Mouse (Mus musculus) layer of hippocampus, adult 11-12 months (tissue): ENCODE results near the gene Ly86.
A peak's percentile ranks its signal among the peaks of the same experiment; 100 is the strongest.

Experiments used
- DNase-seq: peaks from one replicate; pipeline ENCODE4 v3.0.0; 2022; ENCODE audit warnings: low spot score

Ly86 gene

GRCm38 (mm10) chr13:37458557-37458956, 113.5 kb downstream of the Ly86 start:
- DNase-seq: no peak

GRCm38 (mm10) chr13:37459022-37459421, 114.0 kb downstream of the Ly86 start:
- no peak for DNase-seq

- no peak for DNase-seq
Measured at GRCm38 (mm10) chr13:37459957-37460930, 115.2 kb downstream of the Ly86 start.

- DNase-seq: peak; percentile 48
Measured at GRCm38 (mm10) chr13:37462049-37462702, 117.2 kb downstream of the Ly86 start.

GRCm38 (mm10) chr13:37465710-37466109, 120.7 kb downstream of the Ly86 start:
- no peak for DNase-seq

- DNase-seq: peak; percentile 78
Measured at GRCm38 (mm10) chr13:37467795-37468194, 122.8 kb downstream of the Ly86 start.
